Mouse (Mus musculus) naive thymus-derived CD4-positive, alpha-beta T cell, adult 2 months (primary cell): Measurements from ENCODE around the gene Vmn1r218.
"Not testable (repeated sequence)": the region's sequence is repeated elsewhere in the genome, so short reads cannot be mapped to it uniquely, and the experiment has no call there.

ENCODE experiments used
- DNase-seq: peaks from one replicate; pipeline ENCODE4 v3.0.0-alpha.2; 2011; ENCODE audit warnings: low read depth

Gene Vmn1r218

GRCm38 (mm10) chr13:23133099-23133498 lies at the start of gene Vmn1r218:
TSS of gene Vmn1r218 (plus strand) at chr13:23133155.
- no peak for DNase-seq

- DNase-seq: no peak
Measured at GRCm38 (mm10) chr13:23094386-23094785, 38.6 kb upstream of the Vmn1r218 start.

DNA sequence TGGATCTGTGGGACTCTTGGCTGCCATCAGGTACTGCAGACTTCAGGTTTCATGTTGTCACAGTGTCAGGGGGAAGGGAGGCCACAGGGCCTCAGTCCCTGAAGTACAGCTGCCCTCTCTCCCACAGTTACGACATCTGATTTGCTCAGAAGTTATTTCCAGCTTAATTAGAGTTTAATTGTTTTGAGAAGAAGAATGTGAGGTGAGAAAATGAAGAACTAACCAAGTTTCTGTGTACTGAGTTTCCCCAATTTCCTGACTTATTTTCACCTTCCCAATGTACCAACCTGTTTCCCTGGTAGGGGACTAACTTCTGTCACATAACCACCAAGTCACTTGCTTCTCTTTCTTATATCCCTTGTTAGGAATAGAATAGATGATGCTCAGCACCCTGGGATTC lies 14.8 kb upstream of the Vmn1r218 start, which contains the start of gene Vmn1r217:
Gene Vmn1r217 (minus strand): TSS at position 101 of the 400 bp plus-strand sequence.
- DNase-seq: not testable (repeated sequence)

GRCm38 (mm10) chr13:23120611-23121010 lies 12.3 kb upstream of the Vmn1r218 start:
- DNase-seq: no peak

DNA sequence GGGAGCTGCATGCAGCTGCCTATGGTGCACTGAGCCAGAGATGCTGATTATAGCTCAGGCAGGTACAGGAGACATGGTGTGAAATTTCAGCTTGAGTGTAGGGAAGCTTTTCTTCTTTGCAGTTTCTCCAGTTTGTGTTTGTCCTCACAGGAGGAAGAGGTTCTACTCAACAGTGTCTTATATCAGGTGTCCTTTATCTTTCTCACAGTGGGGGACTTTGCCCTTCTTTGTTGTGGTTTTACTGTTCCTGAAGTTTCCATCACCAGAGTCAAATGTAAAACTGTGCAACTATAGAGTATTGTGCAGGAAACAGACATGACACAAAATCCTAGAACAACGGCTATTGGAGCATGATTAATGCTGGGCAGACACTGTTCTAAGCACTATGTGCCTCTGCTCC lies 546 bp downstream of the Vmn1r218 start:
- DNase-seq: no peak

GRCm38 (mm10) chr13:23138880-23139279 lies 5.9 kb downstream of the Vmn1r218 start:
- no peak for DNase-seq

DNA sequence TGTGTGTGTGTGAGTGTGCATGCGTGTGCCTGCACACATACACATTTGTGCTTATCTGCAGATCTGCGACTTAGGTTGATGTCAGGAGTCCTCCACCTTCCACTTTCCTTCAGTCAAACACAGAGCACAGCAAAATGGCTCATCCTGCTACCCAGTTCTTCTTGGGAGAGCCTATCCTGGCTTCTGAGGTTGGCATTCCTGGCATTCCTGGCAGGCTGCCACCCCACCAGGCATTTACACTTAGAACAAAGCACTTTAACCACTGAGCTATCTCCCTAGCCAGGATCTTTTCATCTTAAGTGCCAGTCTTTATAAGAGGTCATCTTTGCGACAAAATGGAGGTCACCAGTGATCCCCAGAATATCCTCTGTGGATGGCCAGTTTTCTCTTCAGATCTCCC lies 24.9 kb downstream of the Vmn1r218 start:
- no peak for DNase-seq

DNA sequence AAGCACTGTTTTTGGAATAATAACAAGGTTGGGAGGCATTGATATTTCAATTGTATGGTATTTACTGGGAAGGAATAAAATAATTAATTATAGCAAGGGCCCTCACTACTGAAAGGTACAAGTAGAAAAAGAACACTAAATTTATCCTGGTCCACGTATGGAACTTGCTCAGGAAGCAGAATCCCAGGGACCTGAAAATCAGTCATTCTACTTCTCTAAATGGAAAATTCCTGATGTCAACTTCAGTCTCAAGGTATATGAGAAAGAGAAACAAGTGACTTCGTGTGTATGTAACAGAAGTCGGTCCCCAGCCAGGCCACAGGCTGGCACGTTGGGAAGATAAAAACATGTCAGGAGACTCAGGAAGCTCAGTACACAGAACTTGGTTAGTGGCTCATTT lies 26.1 kb downstream of the Vmn1r218 start, which contains the start of gene Vmn1r219:
Gene Vmn1r219 (plus strand): TSS at position 301 of the 400 bp plus-strand sequence.
- no peak for DNase-seq

DNA sequence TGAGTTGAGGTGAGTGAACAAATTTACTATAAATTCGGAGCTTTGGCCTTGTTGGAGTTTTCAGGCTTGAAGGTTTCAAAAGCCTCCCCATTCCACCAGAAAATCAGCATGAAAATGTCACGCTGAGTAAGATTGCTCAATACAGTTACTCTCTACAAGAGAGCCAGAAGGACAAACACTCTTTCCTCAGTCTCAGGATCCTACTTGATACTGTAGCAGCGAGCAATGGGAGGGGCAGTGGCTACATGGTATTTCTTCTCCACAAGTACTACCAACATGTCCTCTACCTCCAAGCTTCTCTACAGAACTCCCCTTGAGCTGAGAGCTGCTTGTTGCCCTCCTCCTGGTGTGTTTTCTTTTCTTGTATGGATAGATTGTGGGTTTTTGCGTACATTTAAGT lies 33.5 kb downstream of the Vmn1r218 start:
- DNase-seq: not testable (repeated sequence)

DNA sequence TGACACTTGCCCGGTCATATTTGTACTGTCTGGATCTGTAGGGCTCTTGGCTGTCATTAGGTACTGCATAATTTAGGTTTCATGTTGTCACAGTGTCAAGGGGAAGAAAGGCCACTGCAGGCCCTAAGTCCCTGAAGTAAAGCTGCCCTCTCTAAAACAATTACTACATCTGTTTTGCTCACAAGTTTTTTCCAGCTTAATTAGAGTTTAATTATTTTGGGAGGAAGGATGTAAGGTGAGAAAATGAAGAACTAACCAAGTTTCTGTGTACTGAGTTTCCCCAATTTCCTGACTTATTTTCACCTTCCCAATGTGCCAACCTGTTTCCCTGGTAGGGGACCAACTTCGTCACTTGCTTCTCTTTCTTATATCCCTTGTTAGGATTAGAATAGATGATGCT lies 54.9 kb downstream of the Vmn1r218 start, which contains the start of gene Vmn1r220:
Gene Vmn1r220 (minus strand): TSS at position 101 of the 400 bp plus-strand sequence.
- DNase-seq: no peak
